Mouse (Mus musculus): ENCODE results near the gene Zfp541. TPM values are rescaled to one million over a fixed set of nuclear protein-coding genes. Genes with fewer than 3 reads are reported as not detected.

The Zfp541 gene
- polyA plus RNA-seq, 1 experiment from 2014 or later: 0.12 TPM

DNA sequence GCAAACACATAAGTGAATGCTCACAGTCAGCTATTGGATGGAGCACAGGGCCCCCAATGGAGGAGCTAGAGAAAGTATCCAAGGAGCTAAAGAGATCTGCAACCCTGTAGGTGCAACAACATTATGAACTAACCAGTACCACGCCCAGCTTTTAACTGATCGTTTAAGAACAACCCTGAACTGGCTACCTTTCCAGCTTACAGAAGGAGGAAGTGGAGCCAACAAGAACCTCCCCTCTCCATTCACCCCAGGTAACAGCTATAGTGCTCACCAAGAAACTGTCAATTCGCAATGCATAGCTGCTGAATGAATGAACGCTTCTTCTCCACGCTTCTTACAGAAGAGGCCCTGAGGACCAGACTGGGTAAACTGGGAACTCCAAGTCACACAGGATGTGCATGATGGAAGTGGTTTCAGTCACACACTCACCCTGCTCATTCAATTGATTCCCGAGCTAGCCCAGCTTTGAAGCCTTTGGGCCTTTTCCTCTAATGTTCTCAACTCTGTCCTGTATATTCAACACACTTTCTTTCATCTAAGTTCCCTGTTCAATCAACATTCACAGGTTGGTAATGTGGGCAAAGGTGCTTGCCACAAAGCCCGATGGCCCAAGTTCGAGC, 36.9 kb upstream of the Zfp541 start:
- no peak overlapping the region for H3K9ac ChIP-seq (replicated peaks; ENCODE audit: low read depth, low read length)
- no peak overlapping the region for H3K27ac ChIP-seq (ENCODE audit: low read length)
- no peak for ATAC-seq (ENCODE audit: insufficient number of reproducible peaks, insufficient read depth, low FRiP score, low read depth)
- H3K4me2 ChIP-seq (replicated peaks; ENCODE audit: low read depth, low read length): no peak overlapping the region
- H3K4me1 ChIP-seq (ENCODE audit: control insufficient read depth, insufficient read depth, low read length): no peaks in the 10 kb centered on the region; the same call in 1 of the 2 replicates
- no peaks in the 10 kb centered on the region for H3K36me3 ChIP-seq (ENCODE audit: control insufficient read depth, insufficient read depth, low read length)
- H3K27me3 ChIP-seq (ENCODE audit: control insufficient read depth, insufficient read depth, low read length): no peaks in the 10 kb centered on the region
- WGBS: 89% methylated on average over 8 of the region's 8 CpGs
- H3K9me3 ChIP-seq (ENCODE audit: control insufficient read depth, low read depth, low read length): no peaks in the 10 kb centered on the region
- no peak overlapping the region for H3K4me3 ChIP-seq (ENCODE audit: low read depth, low read length)

DNA sequence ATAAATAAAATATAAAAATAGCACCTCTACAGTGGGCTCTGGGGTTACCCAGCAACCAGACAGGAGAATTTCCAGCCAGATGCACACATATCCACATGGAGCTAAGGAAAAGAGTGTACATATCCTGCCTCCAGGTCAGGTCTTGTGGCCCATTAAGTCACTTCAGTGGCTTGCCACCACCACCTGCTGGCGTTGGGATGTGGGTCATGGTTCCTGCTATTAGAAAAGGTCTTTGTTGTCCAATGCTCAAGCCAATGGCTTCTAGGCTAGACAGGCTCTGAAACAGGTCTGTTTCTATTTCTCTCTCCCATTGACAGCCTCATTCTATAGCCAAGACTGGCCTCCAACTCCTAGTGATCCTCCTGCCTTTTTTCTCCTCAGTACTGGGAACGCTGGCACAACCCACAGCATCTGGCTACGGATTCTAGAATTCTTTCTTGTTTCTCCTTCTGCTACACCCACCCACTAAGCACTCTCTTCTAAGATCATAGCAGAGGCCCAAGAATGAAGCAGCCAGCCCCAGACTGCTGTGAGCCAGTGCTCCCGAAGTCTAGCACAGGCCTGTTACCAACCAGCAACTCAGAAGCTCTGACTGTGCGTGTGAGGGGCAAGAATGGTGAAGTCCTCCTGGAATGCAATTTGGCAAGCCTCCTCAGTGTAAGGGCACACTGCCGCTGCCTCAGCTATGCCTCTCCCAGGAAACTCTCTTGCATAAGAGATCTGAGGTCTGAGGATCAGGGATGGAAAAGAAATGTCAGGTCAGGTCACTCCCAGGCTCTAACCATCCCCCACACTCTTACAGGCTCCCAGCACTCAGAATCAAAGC, 33.3 kb upstream of the Zfp541 start:
- no peak for ATAC-seq (ENCODE audit: insufficient number of reproducible peaks, insufficient read depth, low FRiP score, low read depth)
- no peaks in the 10 kb centered on the region for H3K27me3 ChIP-seq (ENCODE audit: control insufficient read depth, insufficient read depth, low read length)
- no peaks in the 10 kb centered on the region for H3K36me3 ChIP-seq (ENCODE audit: control insufficient read depth, insufficient read depth, low read length)
- no peak overlapping the region for H3K4me2 ChIP-seq (replicated peaks; ENCODE audit: low read depth, low read length)
- 86% methylated on average over 6 of the region's 6 CpGs for WGBS
- H3K4me1 ChIP-seq (ENCODE audit: control insufficient read depth, insufficient read depth, low read length): no peaks in the 10 kb centered on the region
- H3K4me3 ChIP-seq (ENCODE audit: low read depth, low read length): no peak overlapping the region
- no peaks in the 10 kb centered on the region for H3K9me3 ChIP-seq (ENCODE audit: control insufficient read depth, low read depth, low read length)
- no peak overlapping the region for H3K27ac ChIP-seq (ENCODE audit: low read length)
- H3K9ac ChIP-seq (replicated peaks; ENCODE audit: low read depth, low read length): no peak overlapping the region

DNA sequence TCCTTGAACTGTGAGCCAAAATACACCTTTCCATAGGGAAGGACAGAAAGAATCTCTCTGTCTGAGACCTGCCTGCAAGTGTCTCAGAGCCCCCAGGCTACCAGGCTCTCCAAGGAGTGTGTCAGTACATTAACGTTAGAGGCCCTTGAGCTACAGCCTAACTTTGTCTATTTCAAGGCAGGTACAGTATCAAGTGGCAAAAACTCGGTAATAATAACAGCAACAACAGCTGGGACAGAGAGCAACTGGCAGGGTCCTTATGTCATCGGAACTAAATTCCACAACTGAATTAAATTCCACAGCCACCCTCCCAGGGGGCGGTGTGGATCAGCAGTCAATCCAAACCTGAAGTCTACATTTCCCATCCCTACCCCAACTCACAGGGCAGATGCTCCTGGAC, 30.5 kb upstream of the Zfp541 start:
- Histone ChIP-seq H3K4me2 (replicated peaks; ENCODE audit: low read depth, low read length) (no peak overlapping the region), H3K4me1 (ENCODE audit: control insufficient read depth, insufficient read depth, low read length) (no peaks in the 10 kb centered on the region), H3K27ac (ENCODE audit: low read length) (no peak overlapping the region), H3K9ac (replicated peaks; ENCODE audit: low read depth, low read length) (no peak overlapping the region), H3K36me3 (ENCODE audit: control insufficient read depth, insufficient read depth, low read length) (no peaks in the 10 kb centered on the region), H3K27me3 (ENCODE audit: control insufficient read depth, insufficient read depth, low read length) (no peaks in the 10 kb centered on the region), H3K9me3 (ENCODE audit: control insufficient read depth, low read depth, low read length) (no peaks in the 10 kb centered on the region), H3K4me3 (ENCODE audit: low read depth, low read length) (no peak overlapping the region)
- 89% methylated on average over 4 of the region's 4 CpGs for WGBS
- ATAC-seq (ENCODE audit: insufficient number of reproducible peaks, insufficient read depth, low FRiP score, low read depth): no peak

- Histone ChIP-seq H3K9me3 (ENCODE audit: control insufficient read depth, low read depth, low read length) (no peaks in the 10 kb centered on the region), H3K4me3 (ENCODE audit: low read depth, low read length) (no peak overlapping the region), H3K27me3 (ENCODE audit: control insufficient read depth, insufficient read depth, low read length) (no peaks in the 10 kb centered on the region), H3K27ac (ENCODE audit: low read length) (no peak overlapping the region), H3K4me2 (replicated peaks; ENCODE audit: low read depth, low read length) (no peak overlapping the region), H3K4me1 (ENCODE audit: control insufficient read depth, insufficient read depth, low read length) (no peaks in the 10 kb centered on the region), H3K9ac (replicated peaks; ENCODE audit: low read depth, low read length) (no peak overlapping the region), H3K36me3 (ENCODE audit: control insufficient read depth, insufficient read depth, low read length) (no peaks in the 10 kb centered on the region)
- WGBS: 81% methylated on average over 1 of the region's 1 CpGs
- no peak for ATAC-seq (ENCODE audit: insufficient number of reproducible peaks, insufficient read depth, low FRiP score, low read depth)
These were observed 28.6 kb upstream of the Zfp541 start for GRCm38 (mm10) chr7:16033059-16033458.

DNA sequence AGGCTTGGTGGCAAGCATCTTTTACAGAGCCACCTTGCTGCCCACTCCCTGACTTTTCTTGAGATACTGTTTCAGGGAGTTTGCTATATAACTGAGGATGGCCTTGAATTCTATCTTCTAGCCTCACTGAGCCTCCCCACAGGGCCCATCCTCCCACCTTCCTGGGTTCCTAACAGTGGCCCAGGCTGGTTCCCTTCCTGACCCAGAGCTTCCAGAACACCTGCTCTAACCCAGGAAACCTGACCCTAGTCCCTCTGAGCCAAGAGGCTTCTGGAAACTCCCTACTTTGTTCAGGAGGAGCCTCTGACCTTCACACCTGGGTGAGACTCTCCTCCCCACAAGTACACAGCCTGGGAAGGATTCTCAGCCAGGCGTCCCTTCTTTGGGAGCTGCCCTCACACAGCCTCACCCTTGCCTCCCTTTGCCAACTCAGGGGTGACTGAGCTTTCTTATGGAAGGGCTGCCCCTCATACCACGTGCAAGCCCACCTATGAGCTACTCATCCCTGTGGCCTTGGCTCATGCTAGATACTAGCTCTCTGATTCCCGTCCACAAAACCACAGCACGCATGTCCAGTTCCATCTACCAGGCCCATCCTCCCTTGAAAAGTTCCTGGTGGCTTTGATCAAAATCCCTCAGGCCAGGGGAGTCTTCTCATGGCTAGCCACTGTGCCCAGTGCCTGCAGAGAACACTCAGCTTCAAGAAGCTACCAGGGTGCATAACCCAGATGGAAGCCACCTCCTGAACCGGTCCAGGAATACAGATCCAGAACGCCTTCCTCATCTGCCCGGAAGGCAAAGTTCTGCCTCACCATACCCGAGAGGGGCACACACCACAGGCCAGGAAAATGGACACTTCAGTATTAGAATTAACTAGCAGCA, 27.8 kb upstream of the Zfp541 start:
- Histone ChIP-seq H3K4me1 (ENCODE audit: control insufficient read depth, insufficient read depth, low read length) (no peaks in the 10 kb centered on the region), H3K9ac (replicated peaks; ENCODE audit: low read depth, low read length) (no peak overlapping the region), H3K4me2 (replicated peaks; ENCODE audit: low read depth, low read length) (no peak overlapping the region), H3K27me3 (ENCODE audit: control insufficient read depth, insufficient read depth, low read length) (no peaks in the 10 kb centered on the region), H3K9me3 (ENCODE audit: control insufficient read depth, low read depth, low read length) (no peaks in the 10 kb centered on the region), H3K4me3 (ENCODE audit: low read depth, low read length) (no peak overlapping the region), H3K27ac (ENCODE audit: low read length) (no peak overlapping the region), H3K36me3 (ENCODE audit: control insufficient read depth, insufficient read depth, low read length) (no peaks in the 10 kb centered on the region)
- 90% methylated on average over 8 of the region's 8 CpGs for WGBS
- ATAC-seq (ENCODE audit: insufficient number of reproducible peaks, insufficient read depth, low FRiP score, low read depth): no peak

DNA sequence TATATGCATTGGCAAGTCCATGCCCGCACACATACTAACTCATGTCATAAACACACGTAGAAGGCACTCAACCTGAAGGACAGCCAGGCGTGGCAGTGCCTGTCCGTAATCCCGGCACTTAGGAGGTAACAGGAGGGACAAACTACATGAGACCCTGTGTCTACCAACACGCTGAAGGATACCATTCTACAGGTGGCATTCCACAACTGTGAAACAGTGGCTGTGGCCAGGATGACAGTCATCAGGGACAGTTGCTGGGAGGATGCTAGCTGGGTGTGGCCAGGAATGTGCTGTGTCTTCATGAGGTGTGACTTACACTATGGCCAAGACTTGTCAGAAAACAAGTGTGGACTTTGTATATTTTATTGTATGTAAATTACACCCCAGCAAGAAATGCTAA, 24.6 kb upstream of the Zfp541 start:
- Histone ChIP-seq H3K36me3 (ENCODE audit: control insufficient read depth, insufficient read depth, low read length) (no peaks in the 10 kb centered on the region), H3K4me1 (ENCODE audit: control insufficient read depth, insufficient read depth, low read length) (no peaks in the 10 kb centered on the region), H3K4me3 (ENCODE audit: low read depth, low read length) (no peak overlapping the region), H3K9ac (replicated peaks; ENCODE audit: low read depth, low read length) (no peak overlapping the region), H3K9me3 (ENCODE audit: control insufficient read depth, low read depth, low read length) (no peaks in the 10 kb centered on the region), H3K27ac (ENCODE audit: low read length) (no peak overlapping the region), H3K27me3 (ENCODE audit: control insufficient read depth, insufficient read depth, low read length) (no peaks in the 10 kb centered on the region), H3K4me2 (replicated peaks; ENCODE audit: low read depth, low read length) (no peak overlapping the region)
- WGBS: 94% methylated on average over 6 of the region's 6 CpGs
- no peak for ATAC-seq (ENCODE audit: insufficient number of reproducible peaks, insufficient read depth, low FRiP score, low read depth)

DNA sequence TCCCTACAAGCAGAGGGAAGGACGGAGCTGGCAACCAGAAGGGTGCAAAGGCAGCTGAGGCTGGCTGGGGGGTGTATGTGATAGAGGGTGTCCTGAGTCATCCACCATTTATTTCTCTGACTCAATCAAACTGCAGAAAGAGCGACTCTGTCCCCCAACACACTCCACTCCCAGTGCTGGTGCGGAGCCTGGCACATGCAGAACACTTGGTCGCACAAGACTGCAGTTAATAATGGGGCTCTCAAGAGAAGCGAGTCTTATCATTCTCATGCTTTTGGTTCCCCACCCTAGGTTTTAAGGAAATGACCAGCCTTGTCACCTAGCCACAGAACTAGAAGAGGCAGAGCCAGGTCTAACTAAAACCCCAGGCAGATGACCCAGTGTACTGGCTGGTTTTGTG, 22.3 kb upstream of the Zfp541 start:
- Histone ChIP-seq H3K4me1 (ENCODE audit: control insufficient read depth, insufficient read depth, low read length) (peaks cover 3% of the 10 kb centered on the region; the same call in 1 of the 2 replicates), H3K4me3 (ENCODE audit: low read depth, low read length) (no peak overlapping the region), H3K4me2 (replicated peaks; ENCODE audit: low read depth, low read length) (no peak overlapping the region), H3K27me3 (ENCODE audit: control insufficient read depth, insufficient read depth, low read length) (no peaks in the 10 kb centered on the region), H3K27ac (ENCODE audit: low read length) (no peak overlapping the region), H3K36me3 (ENCODE audit: control insufficient read depth, insufficient read depth, low read length) (no peaks in the 10 kb centered on the region), H3K9me3 (ENCODE audit: control insufficient read depth, low read depth, low read length) (no peaks in the 10 kb centered on the region), H3K9ac (replicated peaks; ENCODE audit: low read depth, low read length) (no peak overlapping the region)
- 90% methylated on average over 5 of the region's 5 CpGs for whole genome bisulfite sequencing
- no peak for ATAC-seq (ENCODE audit: insufficient number of reproducible peaks, insufficient read depth, low FRiP score, low read depth)

DNA sequence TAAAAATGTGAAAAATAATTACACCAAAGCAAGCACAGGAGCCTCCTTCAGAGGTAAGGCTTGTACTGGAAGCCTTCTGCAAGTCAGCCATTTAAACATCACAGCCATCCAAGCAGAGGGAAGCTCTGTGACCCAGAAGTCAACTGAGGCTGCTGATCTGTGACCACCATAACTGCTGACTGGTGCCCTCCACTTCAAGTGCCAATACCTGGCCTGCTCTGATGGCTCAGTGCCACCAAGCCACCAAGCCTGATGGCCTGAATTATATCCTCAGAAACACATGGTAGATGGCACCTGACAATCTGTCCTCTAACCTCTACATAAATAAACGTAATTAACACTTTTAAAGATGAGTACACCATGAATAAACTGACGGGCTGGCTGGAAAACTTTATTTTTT, 20.4 kb upstream of the Zfp541 start:
- ATAC-seq (ENCODE audit: insufficient number of reproducible peaks, insufficient read depth, low FRiP score, low read depth): no peak
- WGBS: 87% methylated on average over 2 of the region's 2 CpGs
- Histone ChIP-seq H3K9me3 (ENCODE audit: control insufficient read depth, low read depth, low read length) (no peaks in the 10 kb centered on the region), H3K4me2 (replicated peaks; ENCODE audit: low read depth, low read length) (no peak overlapping the region), H3K27ac (ENCODE audit: low read length) (no peak overlapping the region), H3K4me3 (ENCODE audit: low read depth, low read length) (no peak overlapping the region), H3K9ac (replicated peaks; ENCODE audit: low read depth, low read length) (no peak overlapping the region), H3K4me1 (ENCODE audit: control insufficient read depth, insufficient read depth, low read length) (peaks cover 21% of the 10 kb centered on the region; the same call in 1 of the 2 replicates), H3K27me3 (ENCODE audit: control insufficient read depth, insufficient read depth, low read length) (no peaks in the 10 kb centered on the region), H3K36me3 (ENCODE audit: control insufficient read depth, insufficient read depth, low read length) (no peaks in the 10 kb centered on the region)

Data from stomach, embryonic 14.5 days (tissue).